Mouse (Mus musculus): Measurements from ENCODE around the gene Tmem129. TPM values are rescaled to one million over a fixed set of nuclear protein-coding genes. Genes with fewer than 3 reads are reported as not detected.
A peak's percentile ranks its signal among the peaks of the same experiment; 100 is the strongest.

Tmem129 gene
- total RNA-seq, 4 experiments from 2014 or later: 9.2 to 11.3 (median 10.1) TPM

GRCm38 (mm10) chr5:33651017-33651416, 7.2 kb downstream of the Tmem129 start:
- no peak for DNase-seq (ENCODE audit: low spot score in 2 of 2)

- no peak for DNase-seq (ENCODE audit: low spot score in 2 of 2)
Observed at GRCm38 (mm10) chr5:33640652-33641051, 17.6 kb downstream of the Tmem129 start.

- no peak for DNase-seq (ENCODE audit: low spot score in 2 of 2)
Observed at GRCm38 (mm10) chr5:33638826-33639225, 19.4 kb downstream of the Tmem129 start.

- DNase-seq (ENCODE audit: low spot score in 2 of 2): no peak
Observed at GRCm38 (mm10) chr5:33637606-33638350, 20.4 kb downstream of the Tmem129 start.

- no peak for DNase-seq (ENCODE audit: low spot score in 2 of 2)
Observed at GRCm38 (mm10) chr5:33635361-33635760, 22.9 kb downstream of the Tmem129 start.

GRCm38 (mm10) chr5:33632526-33632925, 25.7 kb downstream of the Tmem129 start:
- DNase-seq (ENCODE audit: low spot score in 2 of 2): peak in 1 of 2 experiments; percentile 27

- peak; percentile 60 to 72 for DNase-seq (ENCODE audit: low spot score in 2 of 2)
Observed at GRCm38 (mm10) chr5:33630615-33631014, 27.6 kb downstream of the Tmem129 start.

- peak; percentile 40 to 54 for DNase-seq (ENCODE audit: low spot score in 2 of 2)
Observed at GRCm38 (mm10) chr5:33630061-33630460, 28.2 kb downstream of the Tmem129 start.

GRCm38 (mm10) chr5:33629301-33629987, 28.8 kb downstream of the Tmem129 start, which contains the start of the genes Fam53a and Gm9903:
Gene Fam53a (minus strand): TSS chr5:33629635.
Gene Gm9903 (plus strand): TSS chr5:33629925.
- peak; percentile 100 for DNase-seq (ENCODE audit: low spot score in 2 of 2)

GRCm38 (mm10) chr5:33628820-33629300, 29.4 kb downstream of the Tmem129 start:
- DNase-seq (ENCODE audit: low spot score in 2 of 2): peak; percentile 53 to 54

- no peak for DNase-seq (ENCODE audit: low spot score in 2 of 2)
Observed at GRCm38 (mm10) chr5:33627968-33628367, 30.2 kb downstream of the Tmem129 start.

- no peak for DNase-seq (ENCODE audit: low spot score in 2 of 2)
Observed at GRCm38 (mm10) chr5:33623766-33624165, 34.5 kb downstream of the Tmem129 start.

GRCm38 (mm10) chr5:33622671-33623070, 35.5 kb downstream of the Tmem129 start:
- no peak for DNase-seq (ENCODE audit: low spot score in 2 of 2)

- no peak for DNase-seq (ENCODE audit: low spot score in 2 of 2)
Observed at GRCm38 (mm10) chr5:33614391-33614790, 43.8 kb downstream of the Tmem129 start.

- DNase-seq (ENCODE audit: low spot score in 2 of 2): no peak
Observed at GRCm38 (mm10) chr5:33611795-33612194, 46.4 kb downstream of the Tmem129 start.

GRCm38 (mm10) chr5:33609226-33609625, 49.0 kb downstream of the Tmem129 start:
- no peak for DNase-seq (ENCODE audit: low spot score in 2 of 2)

- DNase-seq (ENCODE audit: low spot score in 2 of 2): no peak
Observed at GRCm38 (mm10) chr5:33607434-33607833, 50.8 kb downstream of the Tmem129 start.

GRCm38 (mm10) chr5:33606631-33607030, 51.6 kb downstream of the Tmem129 start:
- no peak for DNase-seq (ENCODE audit: low spot score in 2 of 2)

- peak; percentile 39 to 53 for DNase-seq (ENCODE audit: low spot score in 2 of 2)
Observed at GRCm38 (mm10) chr5:33605314-33605713, 52.9 kb downstream of the Tmem129 start.
